Mouse (Mus musculus) testis, adult 2 months (tissue): ENCODE measurements around the gene Naaladl1.

ENCODE experiments used
- CTCF ChIP-seq: fragments of 200-500 bp; IDR thresholded peaks from 2 replicates; pipeline ENCODE4 v1.5.1; 2012; ENCODE audit warnings: low read depth, mild to moderate bottlenecking, inconsistent platforms, low read length, moderate library complexity; ENCODE audit not compliant: control insufficient read depth, insufficient read depth, insufficient replicate concordance
- POLR2A ChIP-seq: fragments of 200-500 bp; IDR thresholded peaks from 2 replicates; pipeline ENCODE4 v1.6.1; 2012; ENCODE audit warnings: low read depth, mild to moderate bottlenecking, inconsistent platforms, low read length, moderate library complexity; ENCODE audit not compliant: control insufficient read depth

- TF ChIP-seq CTCF (no peak), POLR2A (no peak)
These were observed 23.4 kb upstream of the Naaladl1 start, which contains the start of gene Gm28374 for GRCm38 (mm10) chr19:6082156-6082555.
